Mouse (Mus musculus) stomach, postnatal 0 days (tissue): ENCODE data around the gene Pde6d.

ENCODE experiments used
- CTCF ChIP-seq: IDR thresholded peaks from 2 replicates; pipeline ENCODE4 v1.5.1; 2016; ENCODE audit warnings: antibody characterized with exemption, low read depth, mild to moderate bottlenecking, moderate library complexity
- EP300 ChIP-seq: optimal IDR thresholded peaks from 2 replicates; pipeline ENCODE3; 2016; ENCODE audit warnings: antibody characterized with exemption

DNA sequence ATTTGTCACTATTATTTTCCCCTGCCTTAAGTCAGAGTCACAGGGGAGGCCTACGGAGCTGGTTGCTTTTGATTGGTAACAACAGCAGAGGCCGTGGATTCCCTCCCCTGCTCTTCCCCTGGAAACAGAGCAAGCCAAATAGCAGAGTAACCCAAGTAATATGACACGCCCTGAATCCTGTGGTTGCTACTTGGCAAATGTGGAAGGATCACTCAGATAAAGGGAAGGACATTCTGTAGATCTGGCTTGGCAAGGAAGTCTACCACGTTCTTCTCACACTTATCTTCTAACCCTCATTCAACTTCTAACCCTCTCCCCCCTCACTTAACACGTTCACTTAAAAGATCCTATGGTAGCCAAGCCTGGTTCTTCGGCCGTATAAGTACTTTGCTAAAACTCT, 24.6 kb downstream of the Pde6d start:
- no peak for TF ChIP-seq EP300
- no peak for TF ChIP-seq CTCF
